Mouse (Mus musculus): ENCODE results near the gene Gng7. TPM values are rescaled to one million over a fixed set of nuclear protein-coding genes. Genes with fewer than 3 reads are reported as not detected.

Gene Gng7
- polyA plus RNA-seq, 1 experiment from 2014 or later = 5.2 TPM

DNA sequence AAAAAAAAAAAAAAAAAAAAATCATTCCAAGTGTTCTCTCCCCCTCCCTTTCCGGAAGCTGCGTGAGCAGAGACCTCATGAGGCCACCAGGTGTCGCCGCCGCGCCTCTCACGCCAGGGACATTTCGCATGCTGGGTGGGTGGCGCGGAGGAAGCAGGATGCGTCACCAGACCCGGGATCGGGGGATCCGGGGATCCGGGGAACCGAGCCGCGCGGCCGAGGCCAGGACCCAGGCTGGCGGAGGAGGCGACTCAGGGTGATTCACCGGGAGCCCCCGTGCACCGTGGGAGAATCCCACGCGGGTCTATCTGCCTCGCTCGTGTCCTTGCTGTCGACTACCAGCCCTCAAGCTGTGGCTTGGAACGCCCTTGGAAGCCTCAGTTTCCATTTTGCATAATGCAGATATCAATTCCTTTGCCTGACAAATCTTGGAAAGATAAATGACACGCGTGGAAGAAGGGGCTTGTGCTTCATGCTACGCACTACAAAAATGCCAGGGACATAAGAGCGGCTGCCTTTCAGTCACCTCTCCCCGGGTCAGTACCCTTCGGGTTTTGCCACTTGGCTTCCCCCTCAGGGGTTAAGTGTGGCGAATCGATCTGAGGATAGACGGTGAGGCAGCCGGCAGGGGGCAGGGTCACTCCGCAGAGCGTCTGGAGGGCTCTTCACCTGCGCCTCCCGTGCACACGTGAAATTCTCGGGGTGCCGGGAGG lies 86.0 kb downstream of the Gng7 start:
- peak; percentile 48 for ATAC-seq (ENCODE audit: insufficient read depth, low FRiP score)
- H3K4me1 ChIP-seq (ENCODE audit: control insufficient read depth, insufficient read depth, low read length) = peaks cover 32% of the 10 kb centered on the region

DNA sequence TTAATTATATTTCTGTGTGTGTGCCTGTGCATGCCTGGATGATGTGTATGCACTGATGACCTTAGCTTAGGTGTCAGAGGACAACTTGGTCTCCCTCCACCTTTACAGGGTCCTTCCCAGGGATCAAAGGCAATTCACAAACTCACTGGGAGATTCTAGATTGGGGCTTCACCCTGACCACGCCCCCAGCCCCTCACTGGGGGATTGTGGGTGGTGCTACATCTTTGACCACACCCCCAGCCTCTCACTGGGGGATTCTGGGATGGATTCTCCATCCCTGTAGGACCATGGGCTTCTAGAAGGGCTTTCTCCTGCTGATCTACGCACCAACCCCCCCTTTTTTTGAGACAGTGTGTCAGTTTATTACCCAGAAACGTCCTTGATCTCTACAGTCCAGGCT lies 89.3 kb downstream of the Gng7 start:
- 43% methylated on average over 3 of the region's 3 CpGs for WGBS
- Histone ChIP-seq H3K36me3 (ENCODE audit: control insufficient read depth, insufficient read depth, low read length) (no peaks in the 10 kb centered on the region), H3K4me1 (ENCODE audit: control insufficient read depth, insufficient read depth, low read length) (peaks cover 8% of the 10 kb centered on the region), H3K27ac (ENCODE audit: low read length) (no peak overlapping the region), H3K4me3 (replicated peaks; ENCODE audit: low read length) (no peak overlapping the region), H3K9me3 (replicated peaks; ENCODE audit: control insufficient read depth, low read length) (no peaks in the 10 kb centered on the region), H3K27me3 (ENCODE audit: control insufficient read depth, insufficient read depth, low read length) (no peaks in the 10 kb centered on the region), H3K4me2 (ENCODE audit: low read depth, low read length) (no peak overlapping the region), H3K9ac (ENCODE audit: low read length) (no peak overlapping the region)
- ATAC-seq (ENCODE audit: insufficient read depth, low FRiP score) = no peak

More for the DNA sequence above, 86.0 kb downstream of the Gng7 start:
- peaks cover 3% of the 10 kb centered on the region; the same call in 1 of the 2 replicates for H3K27me3 ChIP-seq (ENCODE audit: control insufficient read depth, insufficient read depth, low read length)
- peak overlapping the region; percentile 88 for H3K4me2 ChIP-seq (ENCODE audit: low read depth, low read length)
- under 1% methylated on average over 48 of the region's 48 CpGs for WGBS
- peak overlapping the region; percentile 91 for H3K27ac ChIP-seq (ENCODE audit: low read length)
- no peaks in the 10 kb centered on the region for H3K36me3 ChIP-seq (ENCODE audit: control insufficient read depth, insufficient read depth, low read length)
- peak overlapping the region; percentile 69 for H3K4me3 ChIP-seq (replicated peaks; ENCODE audit: low read length)
- H3K9me3 ChIP-seq (replicated peaks; ENCODE audit: control insufficient read depth, low read length) = no peaks in the 10 kb centered on the region
- peak overlapping the region; percentile 83 for H3K9ac ChIP-seq (ENCODE audit: low read length)

DNA sequence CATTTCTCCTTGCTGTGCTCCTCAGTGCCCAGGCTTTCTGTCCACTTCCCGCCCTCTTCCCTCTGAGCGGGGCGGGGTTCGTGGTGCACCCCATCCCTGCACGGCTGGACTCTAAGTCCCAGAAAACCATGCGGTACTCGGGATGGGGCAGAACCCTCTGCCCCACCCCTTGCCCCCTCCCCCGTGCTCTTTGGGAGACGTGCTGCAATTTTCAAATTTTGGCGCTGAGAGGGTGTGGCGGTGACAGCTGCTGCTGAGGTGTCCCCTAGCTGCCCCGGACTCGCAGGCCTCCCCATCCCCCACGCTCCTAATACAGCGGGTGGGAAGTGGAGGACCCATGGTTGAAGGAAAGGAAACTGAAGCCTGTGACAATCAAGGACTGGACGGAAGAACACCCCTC lies 92.8 kb downstream of the Gng7 start:
- peak; percentile 50; the same call in 1 of the 2 replicates for ATAC-seq (ENCODE audit: insufficient read depth, low FRiP score)
- Histone ChIP-seq H3K9ac (ENCODE audit: low read length) (peak overlapping the region; percentile 64), H3K9me3 (replicated peaks; ENCODE audit: control insufficient read depth, low read length) (no peaks in the 10 kb centered on the region), H3K4me1 (ENCODE audit: control insufficient read depth, insufficient read depth, low read length) (peaks cover 12% of the 10 kb centered on the region), H3K27ac (ENCODE audit: low read length) (peak overlapping the region; percentile 14), H3K36me3 (ENCODE audit: control insufficient read depth, insufficient read depth, low read length) (no peaks in the 10 kb centered on the region), H3K4me2 (ENCODE audit: low read depth, low read length) (peak overlapping the region; percentile 55), H3K4me3 (replicated peaks; ENCODE audit: low read length) (peak overlapping the region; percentile 33), H3K27me3 (ENCODE audit: control insufficient read depth, insufficient read depth, low read length) (no peaks in the 10 kb centered on the region)
- WGBS = 5% methylated on average over 16 of the region's 16 CpGs

DNA sequence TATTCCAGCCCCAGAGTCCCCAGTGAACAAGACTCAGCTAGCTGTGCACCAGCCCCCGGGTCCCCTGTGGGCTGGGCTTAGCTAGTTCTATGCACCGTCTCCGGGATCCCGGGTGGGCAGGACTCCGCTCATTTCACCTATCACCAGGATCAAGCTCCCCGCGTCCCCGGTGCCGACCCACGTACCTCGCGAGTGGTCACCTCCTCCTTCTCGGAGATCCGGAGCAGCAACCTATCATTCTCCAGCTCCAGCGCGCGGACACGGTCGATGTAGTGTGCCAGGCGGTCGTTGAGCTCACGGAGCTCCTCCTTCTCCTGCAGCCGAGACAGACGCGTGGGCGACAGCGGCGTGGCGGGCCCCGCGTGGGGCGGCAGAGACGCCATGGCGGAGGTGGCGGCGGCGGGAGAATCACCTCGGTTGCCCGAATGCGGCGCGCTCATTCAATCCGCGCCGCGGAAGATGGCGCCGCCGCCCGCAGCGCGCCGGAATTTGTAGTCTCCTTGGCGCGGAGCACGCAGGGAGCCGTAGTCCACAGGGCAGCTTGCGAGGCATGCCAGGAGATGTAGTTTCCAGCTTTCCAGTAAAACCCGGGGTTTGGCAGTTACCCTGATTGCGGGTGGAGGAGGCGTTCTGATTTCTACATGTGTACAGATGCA lies 96.8 kb downstream of the Gng7 start, which contains the start of gene Lmnb2:
Lmnb2 (minus strand) TSS at position 467 of the 656 bp plus-strand sequence.
- no peaks in the 10 kb centered on the region for H3K27me3 ChIP-seq (ENCODE audit: control insufficient read depth, insufficient read depth, low read length)
- peaks cover 24% of the 10 kb centered on the region for H3K4me1 ChIP-seq (ENCODE audit: control insufficient read depth, insufficient read depth, low read length)
- peak within 1 kb of the TSS; percentile 97 for H3K4me3 ChIP-seq (replicated peaks; ENCODE audit: low read length)
- no peaks in the 10 kb centered on the region for H3K9me3 ChIP-seq (replicated peaks; ENCODE audit: control insufficient read depth, low read length)
- peak within 1 kb of the TSS; percentile 93 for H3K9ac ChIP-seq (ENCODE audit: low read length)
- WGBS = under 1% methylated on average over 61 of the region's 61 CpGs
- ATAC-seq (ENCODE audit: insufficient read depth, low FRiP score) = peak; percentile 38; the same call in 1 of the 2 replicates
- H3K4me2 ChIP-seq (ENCODE audit: low read depth, low read length) = peak within 1 kb of the TSS; percentile 95
- H3K27ac ChIP-seq (ENCODE audit: low read length) = peak within 1 kb of the TSS; percentile 79
- no peaks in the 10 kb centered on the region for H3K36me3 ChIP-seq (ENCODE audit: control insufficient read depth, insufficient read depth, low read length)

- H3K4me2 ChIP-seq (ENCODE audit: low read depth, low read length) = peak overlapping the region; percentile 95
- H3K9ac ChIP-seq (ENCODE audit: low read length) = peak overlapping the region; percentile 93
- no peaks in the 10 kb centered on the region for H3K27me3 ChIP-seq (ENCODE audit: control insufficient read depth, insufficient read depth, low read length)
- peaks cover 24% of the 10 kb centered on the region for H3K4me1 ChIP-seq (ENCODE audit: control insufficient read depth, insufficient read depth, low read length)
- peak overlapping the region; percentile 79 for H3K27ac ChIP-seq (ENCODE audit: low read length)
- ATAC-seq (ENCODE audit: insufficient read depth, low FRiP score) = peak; percentile 57; the same call in 1 of the 2 replicates
- WGBS = 2% methylated on average over 15 of the region's 15 CpGs
- H3K36me3 ChIP-seq (ENCODE audit: control insufficient read depth, insufficient read depth, low read length) = no peaks in the 10 kb centered on the region
- H3K9me3 ChIP-seq (replicated peaks; ENCODE audit: control insufficient read depth, low read length) = no peaks in the 10 kb centered on the region
- H3K4me3 ChIP-seq (replicated peaks; ENCODE audit: low read length) = peak overlapping the region; percentile 97
These were observed 97.4 kb downstream of the Gng7 start for GRCm38 (mm10) chr10:80917336-80917778.

DNA sequence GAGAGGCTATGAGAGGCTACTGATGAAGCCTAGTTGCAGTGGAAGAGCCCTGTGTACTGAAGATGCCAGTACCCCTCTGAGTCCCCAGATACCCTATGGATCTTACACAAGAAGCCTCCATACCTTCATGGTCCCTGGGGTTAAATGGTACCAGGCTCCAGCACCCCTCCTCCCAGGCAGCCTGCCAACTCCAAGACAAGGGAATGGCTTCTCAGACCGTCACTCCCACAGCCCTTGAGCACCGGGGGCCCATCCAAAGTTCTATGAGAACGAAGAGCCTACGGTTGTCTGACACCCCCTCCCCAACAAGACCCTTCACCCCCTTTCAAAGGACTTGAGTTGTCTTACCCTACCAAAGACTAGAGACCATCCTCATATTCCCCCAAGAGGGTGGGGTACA lies 99.0 kb downstream of the Gng7 start:
- H3K36me3 ChIP-seq (ENCODE audit: control insufficient read depth, insufficient read depth, low read length) = no peaks in the 10 kb centered on the region

DNA sequence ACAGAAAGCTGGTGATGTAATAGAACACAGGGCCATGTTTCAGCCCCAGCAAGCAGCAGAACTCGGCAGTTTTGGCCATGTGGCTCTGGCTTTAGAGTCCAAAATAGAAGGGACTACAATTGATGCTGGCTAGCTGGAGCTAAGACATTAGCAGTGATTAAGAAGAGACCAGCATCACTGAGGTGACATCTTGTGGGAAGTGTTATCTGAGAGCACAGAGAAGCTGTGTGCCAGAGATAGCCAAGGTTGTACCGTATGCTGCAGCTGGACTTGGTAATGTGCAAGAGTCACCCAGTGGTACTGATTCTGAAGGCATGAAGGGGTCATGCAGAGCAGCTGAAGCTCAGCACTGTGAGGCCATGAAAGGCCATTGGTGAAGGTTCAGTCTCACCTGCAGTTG lies 99.5 kb downstream of the Gng7 start:
- Histone ChIP-seq H3K27ac (ENCODE audit: low read length) (no peak overlapping the region), H3K4me2 (ENCODE audit: low read depth, low read length) (no peak overlapping the region), H3K27me3 (ENCODE audit: control insufficient read depth, insufficient read depth, low read length) (no peaks in the 10 kb centered on the region), H3K36me3 (ENCODE audit: control insufficient read depth, insufficient read depth, low read length) (no peaks in the 10 kb centered on the region), H3K9ac (ENCODE audit: low read length) (no peak overlapping the region), H3K4me1 (ENCODE audit: control insufficient read depth, insufficient read depth, low read length) (peaks cover 17% of the 10 kb centered on the region), H3K4me3 (replicated peaks; ENCODE audit: low read length) (no peak overlapping the region), H3K9me3 (replicated peaks; ENCODE audit: control insufficient read depth, low read length) (no peaks in the 10 kb centered on the region)
- no peak for ATAC-seq (ENCODE audit: insufficient read depth, low FRiP score)
- 78% methylated on average over 2 of the region's 2 CpGs for WGBS

More for the DNA sequence above, 99.0 kb downstream of the Gng7 start:
- H3K4me1 ChIP-seq (ENCODE audit: control insufficient read depth, insufficient read depth, low read length) = peaks cover 17% of the 10 kb centered on the region
- H3K27me3 ChIP-seq (ENCODE audit: control insufficient read depth, insufficient read depth, low read length) = no peaks in the 10 kb centered on the region
- ATAC-seq (ENCODE audit: insufficient read depth, low FRiP score) = no peak
- no peak overlapping the region for H3K4me3 ChIP-seq (replicated peaks; ENCODE audit: low read length)
- no peak overlapping the region for H3K27ac ChIP-seq (ENCODE audit: low read length)
- no peak overlapping the region for H3K4me2 ChIP-seq (ENCODE audit: low read depth, low read length)
- H3K9ac ChIP-seq (ENCODE audit: low read length) = no peak overlapping the region
- 83% methylated on average over 4 of the region's 4 CpGs for WGBS
- no peaks in the 10 kb centered on the region for H3K9me3 ChIP-seq (replicated peaks; ENCODE audit: control insufficient read depth, low read length)

- H3K27ac ChIP-seq (ENCODE audit: low read length) = no peak overlapping the region
- ATAC-seq (ENCODE audit: insufficient read depth, low FRiP score) = no peak
- WGBS = 78% methylated on average over 5 of the region's 5 CpGs
- peaks cover 17% of the 10 kb centered on the region for H3K4me1 ChIP-seq (ENCODE audit: control insufficient read depth, insufficient read depth, low read length)
- H3K4me2 ChIP-seq (ENCODE audit: low read depth, low read length) = no peak overlapping the region
- no peak overlapping the region for H3K4me3 ChIP-seq (replicated peaks; ENCODE audit: low read length)
- no peaks in the 10 kb centered on the region for H3K9me3 ChIP-seq (replicated peaks; ENCODE audit: control insufficient read depth, low read length)
- H3K36me3 ChIP-seq (ENCODE audit: control insufficient read depth, insufficient read depth, low read length) = no peaks in the 10 kb centered on the region
- H3K9ac ChIP-seq (ENCODE audit: low read length) = peak overlapping the region; percentile 39; the same call in 1 of the 2 replicates
- H3K27me3 ChIP-seq (ENCODE audit: control insufficient read depth, insufficient read depth, low read length) = no peaks in the 10 kb centered on the region
These were observed 100.5 kb downstream of the Gng7 start for GRCm38 (mm10) chr10:80914253-80914656.

DNA sequence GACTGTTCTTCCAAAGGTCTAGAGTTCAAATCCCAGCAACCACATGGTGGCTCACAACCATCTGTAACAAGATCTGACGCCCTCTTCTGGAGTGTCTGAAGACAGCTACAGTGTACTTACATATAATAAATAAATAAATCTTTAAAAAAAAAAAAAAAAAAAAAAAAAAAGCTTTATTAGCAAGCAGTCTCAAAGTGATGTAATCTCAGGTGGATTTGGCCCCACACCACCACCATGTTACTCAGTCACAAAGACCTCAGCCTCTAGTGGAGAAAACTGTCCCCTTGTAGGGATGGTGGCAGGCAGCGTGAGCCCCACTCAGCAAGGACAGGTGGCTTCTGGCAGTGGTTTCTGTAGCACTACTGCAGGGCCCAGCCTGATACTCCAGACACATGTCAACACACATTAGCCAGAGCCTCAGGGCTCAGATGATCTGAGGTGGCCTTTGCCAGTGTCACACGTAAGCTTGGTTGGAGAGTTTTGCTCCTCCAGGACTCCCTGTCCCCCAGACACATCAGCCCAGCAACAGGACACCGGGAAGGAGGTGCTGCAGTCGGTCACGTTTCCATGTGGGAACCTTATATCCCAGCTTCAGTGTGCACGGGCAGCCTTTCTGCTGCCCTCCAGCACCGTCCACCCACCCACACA lies 101.3 kb downstream of the Gng7 start:
- Histone ChIP-seq H3K9ac (ENCODE audit: low read length) (no peak overlapping the region), H3K9me3 (replicated peaks; ENCODE audit: control insufficient read depth, low read length) (no peaks in the 10 kb centered on the region), H3K4me1 (ENCODE audit: control insufficient read depth, insufficient read depth, low read length) (peaks cover 17% of the 10 kb centered on the region), H3K27ac (ENCODE audit: low read length) (no peak overlapping the region), H3K4me3 (replicated peaks; ENCODE audit: low read length) (no peak overlapping the region), H3K4me2 (ENCODE audit: low read depth, low read length) (no peak overlapping the region), H3K27me3 (ENCODE audit: control insufficient read depth, insufficient read depth, low read length) (no peaks in the 10 kb centered on the region), H3K36me3 (ENCODE audit: control insufficient read depth, insufficient read depth, low read length) (no peaks in the 10 kb centered on the region)
- no peak for ATAC-seq (ENCODE audit: insufficient read depth, low FRiP score)
- WGBS = 86% methylated on average over 7 of the region's 8 CpGs

Data from stomach, embryonic 16.5 days (tissue).